Mouse (Mus musculus) intestine, embryonic 14.5 days (tissue): ENCODE measurements around the gene Olfr180. TPM values are rescaled to one million over a fixed set of nuclear protein-coding genes. Genes with fewer than 3 reads are reported as not detected.

Source experiments
- ATAC-seq: fragments of 200-750 bp; cut with Nextera tagmentation; replicated peaks from 2 replicates; pipeline ENCODE4 v1.8.0; 2017; ENCODE audit warnings: low read depth, moderate number of reproducible peaks, moderate TSS enrichment, moderate library complexity; ENCODE audit not compliant: low FRiP score, low TSS enrichment
- DNase-seq: peaks from one replicate; pipeline ENCODE4 v3.0.0-alpha.2; 2018; ENCODE audit warnings: low spot score
- H3K27ac ChIP-seq: fragments of 300-500 bp; sonication (generic); 2 replicates; pipeline ENCODE4 v1.5.1; 2014; ENCODE audit warnings: low read depth, mild to moderate bottlenecking, control low read depth
- H3K27me3 ChIP-seq: fragments of 300-500 bp; sonication (generic); replicated peaks from 2 replicates; pipeline ENCODE4 v1.6.1; 2014; ENCODE audit warnings: low read length, control low read depth; ENCODE audit not compliant: control insufficient read depth, insufficient read depth
- H3K36me3 ChIP-seq: fragments of 300-500 bp; sonication (generic); 2 replicates; pipeline ENCODE4 v1.6.1; 2014; ENCODE audit warnings: low read length, control low read depth; ENCODE audit not compliant: control insufficient read depth, insufficient read depth
- H3K4me1 ChIP-seq: fragments of 300-500 bp; sonication (generic); replicated peaks from 2 replicates; pipeline ENCODE4 v1.6.1; 2014; ENCODE audit warnings: low read length, control low read depth, mixed read lengths; ENCODE audit not compliant: control insufficient read depth, insufficient read depth
- H3K4me2 ChIP-seq: fragments of 300-500 bp; sonication (generic); 2 replicates; pipeline ENCODE4 v1.6.1; 2014; ENCODE audit warnings: low read length
- H3K4me3 ChIP-seq: fragments of 300-500 bp; sonication (generic); 2 replicates; pipeline ENCODE4 v1.5.1; 2014; ENCODE audit warnings: low read depth, low read length, control low read depth, mixed read lengths
- H3K9ac ChIP-seq: fragments of 300-500 bp; sonication (generic); 2 replicates; pipeline ENCODE4 v1.6.1; 2014; ENCODE audit warnings: mild to moderate bottlenecking, low read length
- H3K9me3 ChIP-seq: fragments of 300-500 bp; sonication (generic); 2 replicates; pipeline ENCODE4 v1.6.1; 2016; ENCODE audit warnings: low read length, control low read depth; ENCODE audit not compliant: control insufficient read depth
- WGBS: fragments of 180-500 bp; shearing (Covaris S2); extraction: QIAGEN DNeasy Blood & Tissue Kit; methylation state at CpG from one replicate; pipeline ENCODE4 v1.1.7; 2014; 5-methylcytosine and 5-hydroxymethylcytosine counted together
- polyA plus RNA-seq: library from polyadenylated mRNA; unstranded; fragments of >200 nt; fragmentation: Nextera tagmentation; extraction: Ambion mirVana; gene quantifications from 2 replicates; pipeline ENCODE4 v1.2.1, GENCODE M21; 2014

The Olfr180 gene
- not detected in 2 replicates for polyA plus RNA-seq

DNA sequence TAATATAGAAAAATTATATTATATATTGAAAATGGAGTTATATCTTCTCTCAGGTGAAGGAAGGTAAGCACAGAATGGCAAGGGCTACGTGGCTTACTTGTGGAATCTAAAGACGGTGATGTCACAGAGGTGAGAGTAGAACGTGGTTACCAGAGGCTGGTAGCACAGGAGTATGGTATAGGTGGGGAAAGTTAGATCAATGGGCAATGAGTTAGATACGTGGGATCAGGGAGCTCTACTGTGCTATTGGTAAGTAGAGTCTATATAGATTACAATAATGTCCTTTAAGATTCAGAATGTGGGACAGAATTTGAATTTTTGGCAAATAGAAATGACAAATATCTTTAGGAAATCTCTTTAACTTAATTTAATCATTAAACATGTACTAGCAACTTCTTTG lies at the start of gene Olfr180:
Gene Olfr180 (minus strand): TSS at position 101 of the 400 bp plus-strand sequence.
- no peak within 1 kb of the TSS for H3K9ac ChIP-seq
- no peaks in the 10 kb centered on the region for H3K27me3 ChIP-seq
- DNase-seq (no peak), ATAC-seq (no peak)
- no peaks in the 10 kb centered on the region for H3K4me1 ChIP-seq
- H3K27ac ChIP-seq: no peak within 1 kb of the TSS
- no peaks in the 10 kb centered on the region for H3K36me3 ChIP-seq
- H3K9me3 ChIP-seq: no peaks in the 10 kb centered on the region
- WGBS: 81% methylated on average over 4 of the region's 4 CpGs
- no peak within 1 kb of the TSS for H3K4me2 ChIP-seq
- no peak within 1 kb of the TSS for H3K4me3 ChIP-seq

DNA sequence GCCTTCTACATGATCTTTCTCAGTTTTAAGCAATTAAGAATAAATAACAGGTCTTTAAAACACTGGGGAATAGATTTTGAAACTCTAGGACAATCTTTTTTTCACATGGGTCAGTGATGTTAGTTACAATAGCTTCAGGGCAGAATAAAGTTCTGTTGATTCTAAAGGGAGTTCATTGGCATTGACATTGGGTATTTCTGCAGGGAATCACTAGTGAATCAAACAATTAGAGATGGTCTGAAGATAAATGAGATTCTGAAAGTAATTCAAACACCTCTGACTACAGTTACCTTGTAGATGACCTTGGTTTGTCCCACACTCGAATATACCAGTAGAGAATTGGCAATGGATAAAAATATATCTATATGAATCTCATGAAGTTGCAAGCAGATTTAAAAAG lies 537 bp downstream of the Olfr180 start, which contains the start of gene Olfr181:
Gene Olfr181 (minus strand): TSS at position 101 of the 400 bp plus-strand sequence.
- Histone ChIP-seq H3K9ac (no peak within 1 kb of the TSS), H3K9me3 (no peaks in the 10 kb centered on the region), H3K4me2 (no peak within 1 kb of the TSS), H3K4me3 (no peak within 1 kb of the TSS), H3K36me3 (no peaks in the 10 kb centered on the region), H3K4me1 (no peaks in the 10 kb centered on the region), H3K27me3 (no peaks in the 10 kb centered on the region), H3K27ac (no peak within 1 kb of the TSS)
- WGBS: 65% methylated on average over 1 of the region's 1 CpGs
- DNase-seq: no peak
- no peak for ATAC-seq

DNA sequence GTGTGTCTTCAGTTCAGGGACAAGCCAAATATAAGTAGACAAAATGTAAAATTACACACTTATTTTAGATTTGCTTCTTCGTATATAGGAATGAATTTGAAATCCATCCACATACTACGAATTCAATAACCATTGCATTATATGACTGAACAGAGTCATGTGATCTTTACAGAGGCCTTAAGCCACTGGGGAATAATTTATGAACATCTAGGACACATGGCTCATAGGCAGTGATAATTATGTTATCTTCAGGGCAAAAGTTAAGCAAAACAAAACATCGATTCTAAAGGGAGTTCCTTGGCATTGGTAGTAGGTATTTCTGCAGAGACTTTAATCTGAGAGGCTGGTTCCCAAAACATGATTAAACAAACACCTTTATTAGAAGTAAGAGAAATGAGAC lies 37.2 kb downstream of the Olfr180 start, which contains the start of gene Olfr178:
Gene Olfr178 (minus strand): TSS at position 101 of the 400 bp plus-strand sequence.
- no peak within 1 kb of the TSS for H3K4me3 ChIP-seq
- no peaks in the 10 kb centered on the region for H3K4me1 ChIP-seq
- H3K9me3 ChIP-seq: no peaks in the 10 kb centered on the region
- H3K4me2 ChIP-seq: no peak within 1 kb of the TSS
- DNase-seq (no peak), ATAC-seq (no peak)
- no peak within 1 kb of the TSS for H3K9ac ChIP-seq
- no peaks in the 10 kb centered on the region for H3K36me3 ChIP-seq
- no peak within 1 kb of the TSS for H3K27ac ChIP-seq
- H3K27me3 ChIP-seq: no peaks in the 10 kb centered on the region
- 92% methylated on average over 3 of the region's 3 CpGs for WGBS

DNA sequence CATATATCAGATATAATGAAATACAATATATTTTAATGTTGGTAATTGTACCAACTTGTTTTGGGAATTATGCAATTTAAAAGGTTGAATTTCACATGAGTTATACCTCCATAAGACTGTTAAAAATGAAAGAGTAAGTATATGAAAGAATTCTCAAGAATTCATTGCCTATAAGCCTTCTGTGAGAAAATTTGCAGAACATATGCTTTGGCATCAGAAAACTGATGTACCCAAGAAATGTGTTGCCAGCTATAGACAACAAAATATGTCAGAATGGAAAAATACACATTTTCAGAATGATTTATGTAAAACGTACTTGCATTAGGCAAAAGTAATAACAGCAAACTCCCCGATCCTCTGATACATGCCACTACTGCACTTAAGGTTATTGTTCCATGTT lies 44.8 kb downstream of the Olfr180 start:
- no peak overlapping the region for H3K4me2 ChIP-seq
- H3K27me3 ChIP-seq: no peaks in the 10 kb centered on the region
- no peak overlapping the region for H3K9ac ChIP-seq
- H3K27ac ChIP-seq: no peak overlapping the region
- no peak for ATAC-seq
- no peak overlapping the region for H3K4me3 ChIP-seq
- DNase-seq: no peak
- no peaks in the 10 kb centered on the region for H3K9me3 ChIP-seq
- WGBS: 93% methylated on average over 2 of the region's 2 CpGs
- no peaks in the 10 kb centered on the region for H3K4me1 ChIP-seq
- H3K36me3 ChIP-seq: no peaks in the 10 kb centered on the region

DNA sequence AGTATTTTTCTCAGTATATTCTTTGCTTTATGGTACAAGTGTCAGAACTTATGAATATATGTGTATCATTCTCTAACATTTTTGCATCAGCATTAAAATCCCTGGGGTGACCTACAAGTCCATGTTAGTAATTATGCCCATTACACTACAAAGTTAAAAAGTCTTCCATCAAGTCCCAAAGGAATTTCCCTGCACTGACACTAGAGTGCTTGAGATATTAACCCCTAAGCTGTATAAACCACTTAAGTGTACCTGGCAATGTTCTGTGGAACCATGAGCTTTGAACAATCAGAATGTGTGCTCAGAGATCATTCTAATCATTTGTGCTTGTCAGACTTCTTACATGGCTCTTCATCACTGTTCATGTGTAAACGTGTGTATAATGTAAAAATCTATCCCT lies 54.5 kb downstream of the Olfr180 start, which contains the start of gene Olfr177:
Gene Olfr177 (minus strand): TSS at position 101 of the 400 bp plus-strand sequence.
- no peak within 1 kb of the TSS for H3K4me2 ChIP-seq

More for the DNA sequence above, 54.5 kb downstream of the Olfr180 start, which contains the start of gene Olfr177:
- Histone ChIP-seq H3K4me1 (no peaks in the 10 kb centered on the region), H3K36me3 (no peaks in the 10 kb centered on the region), H3K27me3 (no peaks in the 10 kb centered on the region), H3K9ac (no peak within 1 kb of the TSS), H3K4me3 (no peak within 1 kb of the TSS), H3K27ac (no peak within 1 kb of the TSS), H3K9me3 (no peaks in the 10 kb centered on the region)
- ATAC-seq (no peak), DNase-seq (no peak)
- WGBS: 71% methylated on average over 1 of the region's 1 CpGs

Other genes with a start within 250 kb of the Olfr180 start
- gene Gpr15, start 210.3 kb downstream of the Olfr180 start, polyA plus RNA-seq: 0.12 TPM in 1 of 2 replicates, not detected in the other
- gene Cldnd1, start 201.5 kb downstream of the Olfr180 start, polyA plus RNA-seq: 108 and 123 TPM in 2 replicates
- gene Olfr172, start 166.2 kb downstream of the Olfr180 start, polyA plus RNA-seq: not detected in 2 replicates
- gene Olfr173, start 129.1 kb downstream of the Olfr180 start, polyA plus RNA-seq: not detected in 2 replicates
- not detected in 2 replicates for gene Olfr175-ps1, start 102.6 kb downstream of the Olfr180 start, polyA plus RNA-seq
- not detected in 2 replicates for gene Olfr177, start 54.6 kb downstream of the Olfr180 start, polyA plus RNA-seq
- gene Olfr178, start 37.3 kb downstream of the Olfr180 start, polyA plus RNA-seq: not detected in 2 replicates
- gene Olfr181, start 637 bp downstream of the Olfr180 start, polyA plus RNA-seq: not detected in 2 replicates
- gene Olfr183, start 66.0 kb upstream of the Olfr180 start, polyA plus RNA-seq: not detected in 2 replicates
- not detected in 2 replicates for gene Olfr186, start 100.9 kb upstream of the Olfr180 start, polyA plus RNA-seq
- 0.14 TPM in 1 of 2 replicates, not detected in the other for gene Olfr187, start 110.4 kb upstream of the Olfr180 start, polyA plus RNA-seq
- gene Olfr190, start 148.6 kb upstream of the Olfr180 start, polyA plus RNA-seq: not detected in 2 replicates
- not detected in 2 replicates for gene Olfr191, start 160.4 kb upstream of the Olfr180 start, polyA plus RNA-seq
- not detected in 2 replicates for gene Olfr193, start 182.5 kb upstream of the Olfr180 start, polyA plus RNA-seq
- not detected in 2 replicates for gene Olfr194, start 191.7 kb upstream of the Olfr180 start, polyA plus RNA-seq
- gene Olfr195, start 217.7 kb upstream of the Olfr180 start, polyA plus RNA-seq: not detected in 2 replicates
- not detected in 2 replicates for gene Olfr196, start 241.1 kb upstream of the Olfr180 start, polyA plus RNA-seq